Mouse (Mus musculus): ENCODE data around the gene Tmem198b.

- TF ChIP-seq POLR2A (IDR thresholded peaks at IDR 0.05; ENCODE audit: control insufficient read depth, low read depth, low read length) = no peak
- TF ChIP-seq CTCF (IDR thresholded peaks at IDR 0.05; ENCODE audit: control insufficient read depth, insufficient read depth, insufficient replicate concordance, low read depth, low read length) = no peak
Measured at GRCm38 (mm10) chr10:128778441-128778840, 25.7 kb downstream of the Tmem198b start.

Data from testis, adult 2 months (tissue).